Mouse (Mus musculus) macrophage (primary cell): Measurements from ENCODE around the gene Map2k2. TPM values are rescaled to one million over a fixed set of nuclear protein-coding genes. Genes with fewer than 3 reads are reported as not detected.

ENCODE experiments used
- H3K27ac ChIP-seq: fragments of 350-480 bp; formaldehyde crosslinking; 2 replicates; pipeline ENCODE4 v1.9.0; 2021
- H3K36me3 ChIP-seq: fragments of 350-480 bp; formaldehyde crosslinking; 2 replicates; pipeline ENCODE4 v1.9.0; 2021; ENCODE audit errors: inconsistent target
- H3K4me3 ChIP-seq: fragments of 350-480 bp; formaldehyde crosslinking; 2 replicates; pipeline ENCODE4 v1.9.0; 2021; ENCODE audit errors: inconsistent target
- H3K79me2 ChIP-seq: fragments of 350-480 bp; formaldehyde crosslinking; 2 replicates; pipeline ENCODE4 v1.9.0; 2021; ENCODE audit errors: inconsistent target
- WGBS: methylation state at CpG from one replicate; pipeline ENCODE4 v1.1.7; 2026; ENCODE audit warnings: inconsistent platforms; ENCODE audit not compliant: missing documents; 5-methylcytosine and 5-hydroxymethylcytosine counted together
- polyA plus RNA-seq: library from polyadenylated mRNA; stranded (reverse); fragments of 250-400 nt; gene quantifications from 3 replicates; pipeline ENCODE4 v1.2.4, GENCODE M21; 2018; ENCODE audit warnings: inconsistent platforms

Map2k2 gene
- polyA plus RNA-seq, 1 experiment from 2014 or later: 31.4 TPM

DNA sequence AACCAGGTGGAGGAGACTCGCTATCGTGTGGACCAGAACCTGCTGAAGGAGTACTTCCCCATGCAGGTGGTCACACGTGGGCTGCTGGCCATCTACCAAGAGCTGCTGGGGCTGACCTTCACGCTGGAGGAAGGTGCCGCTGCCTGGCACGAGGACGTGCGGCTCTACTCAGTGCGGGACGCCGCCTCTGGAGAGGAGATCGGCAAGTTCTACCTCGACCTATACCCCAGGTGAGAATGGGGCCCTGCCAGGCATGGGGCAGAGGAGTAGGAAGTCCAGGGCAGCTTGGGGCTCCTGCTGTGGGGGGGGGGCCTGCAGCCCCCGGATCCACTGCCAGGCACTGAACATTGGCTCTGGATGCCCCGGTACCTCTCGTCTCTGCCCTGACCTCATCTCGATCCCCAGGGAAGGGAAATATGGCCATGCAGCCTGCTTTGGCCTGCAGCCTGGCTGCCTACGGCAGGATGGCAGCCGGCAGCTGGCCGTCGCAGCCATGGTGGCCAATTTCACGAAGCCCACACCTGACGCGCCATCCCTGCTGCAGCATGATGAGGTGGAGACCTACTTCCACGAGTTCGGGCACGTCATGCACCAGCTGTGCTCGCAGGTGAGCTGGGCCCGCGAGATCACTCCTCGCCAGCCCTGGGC is 25.6 kb upstream of the Map2k2 start:
- WGBS: 94% methylated on average over 27 of the region's 31 CpGs
- H3K79me2 ChIP-seq: no peaks in the 10 kb centered on the region
- H3K36me3 ChIP-seq: peaks cover 13% of the 10 kb centered on the region; the same call in 1 of the 2 replicates
- no peak overlapping the region for H3K27ac ChIP-seq
- no peak overlapping the region for H3K4me3 ChIP-seq

- Histone ChIP-seq H3K36me3 (peaks cover 13% of the 10 kb centered on the region; the same call in 1 of the 2 replicates), H3K79me2 (no peaks in the 10 kb centered on the region), H3K27ac (no peak overlapping the region), H3K4me3 (no peak overlapping the region)
- 90% methylated on average over 7 of the region's 7 CpGs for WGBS
These were observed 23.4 kb upstream of the Map2k2 start for GRCm38 (mm10) chr10:81082168-81082960.

DNA sequence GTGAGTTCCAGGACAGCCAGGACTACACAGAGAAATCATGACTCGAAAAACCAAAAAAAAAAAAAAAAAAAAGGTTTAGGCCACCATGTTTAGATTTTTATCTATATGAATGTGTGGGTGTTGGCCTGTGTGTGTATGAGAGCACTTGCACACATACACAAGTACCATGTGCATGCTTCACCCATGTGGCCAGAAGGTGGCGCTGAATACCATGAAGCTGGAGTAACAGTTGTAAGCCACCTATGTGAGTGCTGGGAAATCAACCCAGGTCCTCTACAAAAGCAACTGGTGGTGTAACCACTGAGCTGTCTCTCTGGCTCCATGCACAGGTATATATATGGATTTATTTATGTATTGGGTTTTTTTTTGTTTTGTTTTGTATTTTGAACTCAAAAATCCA is 18.7 kb upstream of the Map2k2 start:
- no peak overlapping the region for H3K27ac ChIP-seq
- no peaks in the 10 kb centered on the region for H3K36me3 ChIP-seq
- H3K79me2 ChIP-seq: no peaks in the 10 kb centered on the region
- 50% methylated on average over 1 of the region's 2 CpGs for WGBS
- H3K4me3 ChIP-seq: no peak overlapping the region

DNA sequence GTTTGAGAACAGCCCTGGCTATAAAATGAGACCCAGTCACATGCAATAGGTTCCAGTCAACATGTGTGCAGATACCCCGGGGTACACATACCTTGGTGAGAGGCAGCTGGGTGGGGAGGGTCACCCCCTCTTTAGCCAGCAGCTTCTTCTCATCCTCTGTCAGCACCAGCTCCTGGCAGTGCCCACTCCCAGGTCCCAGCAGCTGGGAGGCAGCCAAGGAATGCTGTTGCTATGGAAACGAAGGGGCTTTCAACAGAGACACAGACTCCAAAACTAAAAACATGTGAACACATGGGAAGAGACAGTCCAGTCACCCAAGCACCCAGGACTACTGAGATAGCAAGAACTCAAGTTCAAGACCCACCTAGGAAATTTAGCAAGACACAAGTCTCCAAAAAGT is 16.5 kb upstream of the Map2k2 start:
- Histone ChIP-seq H3K27ac (no peak overlapping the region), H3K36me3 (no peaks in the 10 kb centered on the region), H3K79me2 (no peaks in the 10 kb centered on the region), H3K4me3 (no peak overlapping the region)
- 95% methylated on average over 2 of the region's 2 CpGs for WGBS

- 73% methylated on average over 7 of the region's 7 CpGs for WGBS
- no peaks in the 10 kb centered on the region for H3K79me2 ChIP-seq
- no peak overlapping the region for H3K27ac ChIP-seq
- H3K4me3 ChIP-seq: no peak overlapping the region
- no peaks in the 10 kb centered on the region for H3K36me3 ChIP-seq
These were observed 15.1 kb upstream of the Map2k2 start for GRCm38 (mm10) chr10:81090621-81091020.

GRCm38 (mm10) chr10:81092465-81093250 is 13.1 kb upstream of the Map2k2 start:
- WGBS: 65% methylated on average over 21 of the region's 22 CpGs
- H3K27ac ChIP-seq: no peak overlapping the region
- H3K4me3 ChIP-seq: no peak overlapping the region

DNA sequence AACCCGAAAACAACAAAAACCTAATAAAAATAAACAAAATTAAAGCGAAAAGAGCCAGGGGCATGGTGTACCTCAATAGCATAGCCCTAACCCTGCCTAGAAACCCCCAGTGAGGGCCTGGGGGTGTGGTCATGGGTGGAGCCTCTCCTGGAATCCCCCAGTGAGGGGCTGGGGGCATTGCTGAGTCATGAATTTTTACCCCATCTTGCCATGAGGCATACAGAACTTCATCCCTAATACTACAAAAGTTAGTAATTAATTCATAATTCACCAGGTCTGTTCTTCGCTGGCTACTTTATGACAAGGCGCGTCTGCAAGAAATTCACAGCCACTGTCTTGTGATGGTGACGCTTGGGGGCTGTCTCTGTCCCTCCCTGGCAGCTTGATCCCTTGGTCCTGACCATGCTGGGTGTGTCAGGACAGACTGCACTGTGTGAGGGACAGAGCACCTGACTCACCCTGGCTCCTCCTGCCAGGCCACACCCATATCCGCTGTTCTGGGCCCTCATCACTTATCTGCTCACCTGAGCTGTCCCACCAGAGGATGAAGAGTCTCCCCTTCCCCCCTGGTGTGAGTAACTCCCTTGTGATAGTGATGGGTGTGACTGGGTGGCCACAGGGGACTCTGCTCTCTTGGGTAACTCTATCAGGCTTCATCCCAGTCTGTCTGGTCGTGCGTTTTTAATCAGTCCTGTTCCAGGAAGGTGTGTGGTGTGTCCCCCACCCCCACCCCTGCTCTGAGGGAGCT is 10.6 kb upstream of the Map2k2 start:
- no peaks in the 10 kb centered on the region for H3K79me2 ChIP-seq
- no peak overlapping the region for H3K27ac ChIP-seq
- H3K36me3 ChIP-seq: no peaks in the 10 kb centered on the region
- 81% methylated on average over 9 of the region's 9 CpGs for WGBS
- no peak overlapping the region for H3K4me3 ChIP-seq

More at GRCm38 (mm10) chr10:81092465-81093250, 13.1 kb upstream of the Map2k2 start:
- Histone ChIP-seq H3K79me2 (no peaks in the 10 kb centered on the region), H3K36me3 (no peaks in the 10 kb centered on the region)

DNA sequence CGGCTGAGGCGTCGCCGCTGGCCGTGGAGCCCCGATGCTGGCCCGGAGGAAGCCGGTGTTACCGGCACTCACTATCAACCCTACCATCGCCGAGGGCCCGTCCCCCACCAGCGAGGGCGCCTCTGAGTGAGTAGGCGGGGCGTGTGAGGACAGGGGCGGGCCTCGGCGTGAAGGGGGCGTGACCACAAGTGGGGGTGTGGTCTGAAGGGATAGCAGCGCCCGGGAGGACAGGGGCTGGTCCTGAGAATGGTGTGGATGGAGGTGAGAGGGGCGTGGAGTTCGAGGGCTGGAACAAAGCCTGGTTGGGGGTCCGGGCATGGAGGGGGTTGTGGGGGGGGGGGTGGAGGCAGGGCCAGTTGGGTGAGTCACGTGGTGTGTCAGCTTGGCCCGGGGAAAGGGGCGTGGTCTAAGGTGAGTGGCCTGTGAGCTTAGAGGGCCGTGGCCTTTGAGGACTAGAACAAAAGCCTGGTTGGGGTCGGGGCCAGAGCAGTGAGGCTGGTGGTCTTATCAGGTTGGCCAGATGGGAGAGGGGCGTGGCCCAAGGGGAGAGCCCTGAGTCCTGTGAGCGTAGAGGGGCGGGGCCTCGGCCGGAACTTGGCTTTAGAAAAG is 502 bp downstream of the Map2k2 start:
- H3K36me3 ChIP-seq: peaks cover 25% of the 10 kb centered on the region
- peaks cover 51% of the 10 kb centered on the region for H3K79me2 ChIP-seq
- peak overlapping the region; percentile 43 for H3K27ac ChIP-seq
- peak overlapping the region; percentile 66 for H3K4me3 ChIP-seq
- WGBS: 0% methylated on average over 33 of the region's 35 CpGs

DNA sequence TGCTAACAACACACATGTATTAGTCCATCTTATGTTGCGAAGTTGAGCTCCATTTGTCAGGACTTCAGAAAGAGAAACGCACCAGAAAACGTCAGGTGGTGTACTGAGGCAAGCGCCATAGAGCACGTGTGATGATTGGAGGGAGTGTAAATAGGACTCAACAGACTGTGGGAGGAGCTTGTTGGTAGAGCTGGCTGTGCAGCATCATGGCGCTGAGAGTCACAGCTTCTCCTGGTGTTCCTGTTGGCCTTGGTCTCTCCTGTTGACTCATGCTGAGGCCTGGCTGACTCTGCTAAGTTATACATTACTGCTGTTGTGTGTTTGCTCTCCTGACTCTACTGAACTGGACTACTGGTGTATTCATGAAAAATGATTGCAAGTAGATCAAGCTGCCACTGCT is 7.2 kb downstream of the Map2k2 start:
- no peak overlapping the region for H3K4me3 ChIP-seq
- WGBS: 90% methylated on average over 6 of the region's 6 CpGs
- peaks cover 67% of the 10 kb centered on the region for H3K79me2 ChIP-seq
- H3K36me3 ChIP-seq: peaks cover 75% of the 10 kb centered on the region
- no peak overlapping the region for H3K27ac ChIP-seq

- 99% methylated on average over 10 of the region's 10 CpGs for WGBS
- Histone ChIP-seq H3K36me3 (peaks cover 85% of the 10 kb centered on the region), H3K27ac (no peak overlapping the region), H3K4me3 (no peak overlapping the region), H3K79me2 (peaks cover under 1% of the 10 kb centered on the region; the same call in 1 of the 2 replicates)
These were observed 13.9 kb downstream of the Map2k2 start for GRCm38 (mm10) chr10:81119625-81120024.

DNA sequence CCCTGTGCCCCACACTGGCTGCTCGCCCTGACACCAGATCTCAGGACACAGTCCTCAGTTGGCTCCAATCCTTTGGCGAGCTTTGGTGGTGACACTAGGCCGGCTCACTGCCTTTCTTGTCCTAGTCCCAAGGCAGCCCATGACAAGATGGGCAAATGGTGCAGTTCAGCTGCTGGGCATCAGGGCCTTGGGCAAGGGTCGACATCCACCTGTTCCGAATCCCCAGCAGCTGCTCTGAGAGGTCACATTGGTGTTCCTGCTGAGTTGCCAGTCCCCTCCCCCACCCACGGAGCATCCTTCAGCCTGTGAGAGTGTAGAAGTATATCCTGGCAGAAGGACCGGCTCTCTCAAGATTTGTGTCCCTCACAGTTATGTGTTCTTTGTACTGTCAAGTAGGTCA is 14.9 kb downstream of the Map2k2 start:
- 91% methylated on average over 7 of the region's 7 CpGs for WGBS

GRCm38 (mm10) chr10:81122889-81123288 is 17.2 kb downstream of the Map2k2 start:
- 92% methylated on average over 2 of the region's 2 CpGs for WGBS
- Histone ChIP-seq H3K27ac (no peak overlapping the region), H3K36me3 (peaks cover 59% of the 10 kb centered on the region), H3K79me2 (no peaks in the 10 kb centered on the region), H3K4me3 (no peak overlapping the region)

More for the DNA sequence above, 14.9 kb downstream of the Map2k2 start:
- H3K27ac ChIP-seq: no peak overlapping the region
- no peaks in the 10 kb centered on the region for H3K79me2 ChIP-seq
- H3K36me3 ChIP-seq: peaks cover 75% of the 10 kb centered on the region
- no peak overlapping the region for H3K4me3 ChIP-seq

DNA sequence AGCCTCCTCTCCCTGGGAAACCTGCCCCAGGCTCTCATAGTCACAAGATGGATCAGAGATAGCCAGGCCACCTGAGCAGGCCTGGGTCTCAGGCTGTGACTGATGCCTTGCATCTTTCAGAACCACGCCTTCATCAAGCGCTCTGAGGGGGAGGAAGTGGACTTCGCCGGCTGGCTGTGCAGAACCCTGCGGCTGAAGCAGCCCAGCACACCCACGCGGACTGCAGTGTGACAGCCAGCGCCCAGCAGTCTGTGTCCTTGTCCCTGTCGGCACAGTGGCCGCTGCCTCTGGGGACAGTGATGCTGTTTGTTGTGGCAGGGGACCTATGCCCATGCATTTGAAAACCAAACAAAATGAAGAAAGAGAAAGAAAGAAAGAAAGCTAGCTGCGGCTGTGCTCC is 17.8 kb downstream of the Map2k2 start:
- Histone ChIP-seq H3K36me3 (peaks cover 53% of the 10 kb centered on the region), H3K4me3 (no peak overlapping the region), H3K79me2 (no peaks in the 10 kb centered on the region), H3K27ac (no peak overlapping the region)
- WGBS: 83% methylated on average over 11 of the region's 11 CpGs

DNA sequence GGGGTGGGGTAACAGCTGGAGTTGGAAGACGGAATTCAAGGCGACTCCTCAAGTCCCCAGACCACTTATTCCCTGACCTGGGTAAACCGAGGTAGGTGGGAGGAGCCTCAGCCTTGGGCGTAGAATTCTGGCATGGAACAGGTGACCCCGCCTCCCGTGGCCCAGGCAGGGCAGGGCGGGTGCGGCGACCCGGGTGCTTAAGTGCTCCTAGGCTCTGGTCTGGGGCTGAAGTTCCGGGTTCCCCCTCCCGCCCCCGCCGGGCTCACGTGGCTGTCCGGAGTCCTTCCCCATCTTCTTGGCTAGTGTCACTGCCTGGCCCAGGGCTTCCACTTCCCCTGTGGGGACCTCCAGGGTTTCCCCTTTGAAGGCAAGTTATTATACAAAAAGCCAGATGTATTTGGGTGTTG is 28.5 kb downstream of the Map2k2 start:
- Histone ChIP-seq H3K79me2 (peaks cover 13% of the 10 kb centered on the region), H3K4me3 (peak overlapping the region; percentile 67), H3K36me3 (no peaks in the 10 kb centered on the region), H3K27ac (peak overlapping the region; percentile 92)
- 2% methylated on average over 16 of the region's 16 CpGs for WGBS
